Mouse (Mus musculus): Measurements from ENCODE around the gene Mier1. TPM values are rescaled to one million over a fixed set of nuclear protein-coding genes. Genes with fewer than 3 reads are reported as not detected.
A peak's percentile ranks its signal among the peaks of the same experiment; 100 is the strongest.
"Not testable (repeated sequence)": the region's sequence is repeated elsewhere in the genome, so short reads cannot be mapped to it uniquely, and the experiment has no call there.

The Mier1 gene
- polyA plus RNA-seq, 1 experiment: 65.4 TPM

- 0 out of 2 replicates have a peak, but pooled peaks cover 2% of the 10 kb centered on the region for H3K4me1 ChIP-seq (replicated peaks; ENCODE audit: control insufficient read depth, insufficient read depth, low read length)
- no peaks in the 10 kb centered on the region for H3K27me3 ChIP-seq (ENCODE audit: control insufficient read depth, insufficient read depth, low read length)
- peaks cover 82% of the 10 kb centered on the region for H3K36me3 ChIP-seq (ENCODE audit: control insufficient read depth, insufficient read depth, low read length)
- no peak for DNase-seq
- no peak overlapping the region for H3K27ac ChIP-seq (ENCODE audit: control insufficient read depth, insufficient read depth, low read length)
- no peak for TF ChIP-seq POLR2A (IDR thresholded peaks at IDR 0.05; ENCODE audit: control insufficient read depth, extremely low read depth, insufficient read depth, low read length, poor library complexity)
- no peak for TF ChIP-seq CTCF (IDR thresholded peaks at IDR 0.05; ENCODE audit: borderline replicate concordance, control insufficient read depth, extremely low read depth, insufficient read depth, low read length, poor library complexity)
- no peak overlapping the region for H3K4me3 ChIP-seq (ENCODE audit: control insufficient read depth, insufficient read depth, low read length)
- WGBS: 9% methylated on average over 1 of the region's 1 CpGs
Measured at GRCm38 (mm10) chr4:103136946-103137345, 22.8 kb downstream of the Mier1 start.

- Histone ChIP-seq H3K36me3 (ENCODE audit: control insufficient read depth, insufficient read depth, low read length) (peaks cover 92% of the 10 kb centered on the region), H3K4me3 (ENCODE audit: control insufficient read depth, insufficient read depth, low read length) (no peak overlapping the region), H3K27ac (ENCODE audit: control insufficient read depth, insufficient read depth, low read length) (no peak overlapping the region), H3K4me1 (replicated peaks; ENCODE audit: control insufficient read depth, insufficient read depth, low read length) (no peaks in the 10 kb centered on the region), H3K27me3 (ENCODE audit: control insufficient read depth, insufficient read depth, low read length) (no peaks in the 10 kb centered on the region)
- TF ChIP-seq CTCF (IDR thresholded peaks at IDR 0.05; ENCODE audit: borderline replicate concordance, control insufficient read depth, extremely low read depth, insufficient read depth, low read length, poor library complexity): peak; percentile 55; the same call in 1 of the 2 replicates
- no peak for TF ChIP-seq POLR2A (IDR thresholded peaks at IDR 0.05; ENCODE audit: control insufficient read depth, extremely low read depth, insufficient read depth, low read length, poor library complexity)
- peak; percentile 85 for DNase-seq
- WGBS: 50% methylated on average over 5 of the region's 5 CpGs
Measured at GRCm38 (mm10) chr4:103146339-103146738, 32.1 kb downstream of the Mier1 start.

GRCm38 (mm10) chr4:103151946-103152345, 37.8 kb downstream of the Mier1 start:
- H3K4me1 ChIP-seq (replicated peaks; ENCODE audit: control insufficient read depth, insufficient read depth, low read length): no peaks in the 10 kb centered on the region
- no peaks in the 10 kb centered on the region for H3K27me3 ChIP-seq (ENCODE audit: control insufficient read depth, insufficient read depth, low read length)
- H3K36me3 ChIP-seq (ENCODE audit: control insufficient read depth, insufficient read depth, low read length): peaks cover 99% of the 10 kb centered on the region
- no peak overlapping the region for H3K4me3 ChIP-seq (ENCODE audit: control insufficient read depth, insufficient read depth, low read length)
- H3K27ac ChIP-seq (ENCODE audit: control insufficient read depth, insufficient read depth, low read length): no peak overlapping the region
- 96% methylated on average over 5 of the region's 5 CpGs for WGBS
- DNase-seq: no peak
- TF ChIP-seq POLR2A (IDR thresholded peaks at IDR 0.05; ENCODE audit: control insufficient read depth, extremely low read depth, insufficient read depth, low read length, poor library complexity): no peak

GRCm38 (mm10) chr4:103158781-103159180, 44.6 kb downstream of the Mier1 start:
- WGBS: 97% methylated on average over 4 of the region's 4 CpGs
- TF ChIP-seq CTCF (IDR thresholded peaks at IDR 0.05; ENCODE audit: borderline replicate concordance, control insufficient read depth, extremely low read depth, insufficient read depth, low read length, poor library complexity): no peak
- TF ChIP-seq POLR2A (IDR thresholded peaks at IDR 0.05; ENCODE audit: control insufficient read depth, extremely low read depth, insufficient read depth, low read length, poor library complexity): no peak
- no peak overlapping the region for H3K4me3 ChIP-seq (ENCODE audit: control insufficient read depth, insufficient read depth, low read length)
- DNase-seq: no peak
- no peaks in the 10 kb centered on the region for H3K27me3 ChIP-seq (ENCODE audit: control insufficient read depth, insufficient read depth, low read length)
- no peak overlapping the region for H3K27ac ChIP-seq (ENCODE audit: control insufficient read depth, insufficient read depth, low read length)
- H3K36me3 ChIP-seq (ENCODE audit: control insufficient read depth, insufficient read depth, low read length): peaks cover 96% of the 10 kb centered on the region
- no peaks in the 10 kb centered on the region for H3K4me1 ChIP-seq (replicated peaks; ENCODE audit: control insufficient read depth, insufficient read depth, low read length)

GRCm38 (mm10) chr4:103166198-103166597, 52.0 kb downstream of the Mier1 start:
- not testable (repeated sequence) for H3K27ac ChIP-seq (ENCODE audit: control insufficient read depth, insufficient read depth, low read length); DNase-seq; H3K4me3 ChIP-seq (ENCODE audit: control insufficient read depth, insufficient read depth, low read length); H3K27me3 ChIP-seq (ENCODE audit: control insufficient read depth, insufficient read depth, low read length)
- WGBS: 96% methylated on average over 1 of the region's 1 CpGs
- H3K4me1 ChIP-seq (replicated peaks; ENCODE audit: control insufficient read depth, insufficient read depth, low read length): peaks cover 13% of the 10 kb centered on the region
- H3K36me3 ChIP-seq (ENCODE audit: control insufficient read depth, insufficient read depth, low read length): peaks cover 35% of the 10 kb centered on the region

GRCm38 (mm10) chr4:103171256-103171655, 57.1 kb downstream of the Mier1 start:
- TF ChIP-seq CTCF (IDR thresholded peaks at IDR 0.05; ENCODE audit: borderline replicate concordance, control insufficient read depth, extremely low read depth, insufficient read depth, low read length, poor library complexity) (no peak), POLR2A (IDR thresholded peaks at IDR 0.05; ENCODE audit: control insufficient read depth, extremely low read depth, insufficient read depth, low read length, poor library complexity) (no peak)
- H3K27me3 ChIP-seq (ENCODE audit: control insufficient read depth, insufficient read depth, low read length): no peaks in the 10 kb centered on the region
- DNase-seq: no peak
- WGBS: 94% methylated on average over 3 of the region's 3 CpGs
- H3K27ac ChIP-seq (ENCODE audit: control insufficient read depth, insufficient read depth, low read length): peak overlapping the region; percentile 67
- H3K36me3 ChIP-seq (ENCODE audit: control insufficient read depth, insufficient read depth, low read length): peaks cover 17% of the 10 kb centered on the region
- peaks cover 37% of the 10 kb centered on the region for H3K4me1 ChIP-seq (replicated peaks; ENCODE audit: control insufficient read depth, insufficient read depth, low read length)
- H3K4me3 ChIP-seq (ENCODE audit: control insufficient read depth, insufficient read depth, low read length): no peak overlapping the region

- H3K36me3 ChIP-seq (ENCODE audit: control insufficient read depth, insufficient read depth, low read length): peaks cover 22% of the 10 kb centered on the region
- peaks cover 37% of the 10 kb centered on the region for H3K4me1 ChIP-seq (replicated peaks; ENCODE audit: control insufficient read depth, insufficient read depth, low read length)
- TF ChIP-seq POLR2A (IDR thresholded peaks at IDR 0.05; ENCODE audit: control insufficient read depth, extremely low read depth, insufficient read depth, low read length, poor library complexity) (no peak), CTCF (IDR thresholded peaks at IDR 0.05; ENCODE audit: borderline replicate concordance, control insufficient read depth, extremely low read depth, insufficient read depth, low read length, poor library complexity) (no peak)
- H3K4me3 ChIP-seq (ENCODE audit: control insufficient read depth, insufficient read depth, low read length): no peak overlapping the region
- no peak overlapping the region for H3K27ac ChIP-seq (ENCODE audit: control insufficient read depth, insufficient read depth, low read length)
- no peak for DNase-seq
- H3K27me3 ChIP-seq (ENCODE audit: control insufficient read depth, insufficient read depth, low read length): no peaks in the 10 kb centered on the region
- 92% methylated on average over 6 of the region's 6 CpGs for WGBS
Measured at GRCm38 (mm10) chr4:103173507-103173906, 59.3 kb downstream of the Mier1 start.

Data from thymus, adult 2 months (tissue).